Mouse (Mus musculus): ENCODE measurements around the gene Xrcc6. TPM values are rescaled to one million over a fixed set of nuclear protein-coding genes. Genes with fewer than 3 reads are reported as not detected.
A peak's percentile ranks its signal among the peaks of the same experiment; 100 is the strongest.

Xrcc6 gene
- polyA plus RNA-seq, 1 experiment from 2014 or later = 85.8 TPM

DNA sequence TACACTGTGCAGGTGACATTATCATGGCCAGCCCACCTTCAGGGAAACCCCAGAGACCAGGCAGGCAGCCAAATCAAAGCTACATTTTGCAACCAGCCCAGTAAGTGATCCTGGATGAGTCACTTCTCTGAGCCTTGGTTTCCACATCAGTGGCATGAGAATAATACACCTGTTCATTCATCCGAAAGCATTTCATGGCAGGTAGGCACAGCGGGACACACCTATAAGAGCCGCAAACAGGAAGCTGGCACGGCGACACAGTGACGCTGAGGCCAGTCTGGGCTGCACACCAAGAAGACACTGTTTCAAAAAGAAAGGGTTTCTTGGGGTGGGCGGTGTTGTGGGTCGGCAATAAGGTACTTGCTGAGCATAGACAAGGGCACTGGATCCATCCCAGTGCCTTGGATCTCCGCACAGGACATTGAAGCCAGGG lies 33.5 kb upstream of the Xrcc6 start:
- 0 out of 2 replicates have a peak, but pooled peaks cover 8% of the 10 kb centered on the region for H3K36me3 ChIP-seq
- no peaks in the 10 kb centered on the region for H3K4me1 ChIP-seq
- H3K27me3 ChIP-seq = no peaks in the 10 kb centered on the region

DNA sequence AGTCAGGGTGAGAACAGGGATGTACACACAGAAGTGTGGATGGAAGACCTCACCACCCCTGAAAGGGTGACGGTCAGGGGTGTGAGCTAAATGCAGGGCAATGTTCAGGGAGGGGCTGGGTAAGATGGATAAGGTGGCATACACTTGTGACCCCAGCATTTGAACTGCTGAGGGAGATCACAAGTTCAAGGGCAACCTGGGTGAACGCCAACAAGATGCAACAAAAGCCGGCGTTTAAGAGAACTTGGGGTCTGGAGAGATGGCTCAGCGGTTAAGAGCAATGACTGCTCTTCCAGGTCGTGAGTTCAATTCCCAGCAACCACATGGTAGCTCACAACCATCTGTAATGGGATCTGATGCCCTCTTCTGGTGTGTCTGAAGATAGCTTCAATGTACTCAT lies 32.9 kb upstream of the Xrcc6 start:
- Histone ChIP-seq H3K36me3 (0 out of 2 replicates have a peak, but pooled peaks cover 8% of the 10 kb centered on the region), H3K4me3 (no peak overlapping the region), H3K9me3 (no peaks in the 10 kb centered on the region), H3K4me1 (no peaks in the 10 kb centered on the region), H3K27ac (no peak overlapping the region), H3K9ac (no peak overlapping the region), H3K27me3 (no peaks in the 10 kb centered on the region), H3K4me2 (replicated peaks) (no peak overlapping the region)
- 90% methylated on average over 6 of the region's 6 CpGs for WGBS
- no peak for ATAC-seq (ENCODE audit: insufficient number of reproducible peaks, insufficient read depth, low FRiP score, low TSS enrichment)

More for the DNA sequence above, 33.5 kb upstream of the Xrcc6 start:
- no peak for ATAC-seq (ENCODE audit: insufficient number of reproducible peaks, insufficient read depth, low FRiP score, low TSS enrichment)
- no peaks in the 10 kb centered on the region for H3K9me3 ChIP-seq
- H3K4me2 ChIP-seq (replicated peaks) = no peak overlapping the region
- H3K27ac ChIP-seq = no peak overlapping the region
- no peak overlapping the region for H3K9ac ChIP-seq
- WGBS = 95% methylated on average over 9 of the region's 9 CpGs
- no peak overlapping the region for H3K4me3 ChIP-seq

- H3K27ac ChIP-seq = no peak overlapping the region
- no peak for ATAC-seq (ENCODE audit: insufficient number of reproducible peaks, insufficient read depth, low FRiP score, low TSS enrichment)
- no peaks in the 10 kb centered on the region for H3K27me3 ChIP-seq
- 0 out of 2 replicates have a peak, but pooled peaks cover 8% of the 10 kb centered on the region for H3K36me3 ChIP-seq
- no peak overlapping the region for H3K9ac ChIP-seq
- no peaks in the 10 kb centered on the region for H3K9me3 ChIP-seq
- WGBS = 92% methylated on average over 15 of the region's 15 CpGs
- no peak overlapping the region for H3K4me3 ChIP-seq
- H3K4me2 ChIP-seq (replicated peaks) = no peak overlapping the region
- 0 out of 2 replicates have a peak, but pooled peaks cover 1% of the 10 kb centered on the region for H3K4me1 ChIP-seq
Measured at GRCm38 (mm10) chr15:81955414-81955813, 32.2 kb upstream of the Xrcc6 start.

DNA sequence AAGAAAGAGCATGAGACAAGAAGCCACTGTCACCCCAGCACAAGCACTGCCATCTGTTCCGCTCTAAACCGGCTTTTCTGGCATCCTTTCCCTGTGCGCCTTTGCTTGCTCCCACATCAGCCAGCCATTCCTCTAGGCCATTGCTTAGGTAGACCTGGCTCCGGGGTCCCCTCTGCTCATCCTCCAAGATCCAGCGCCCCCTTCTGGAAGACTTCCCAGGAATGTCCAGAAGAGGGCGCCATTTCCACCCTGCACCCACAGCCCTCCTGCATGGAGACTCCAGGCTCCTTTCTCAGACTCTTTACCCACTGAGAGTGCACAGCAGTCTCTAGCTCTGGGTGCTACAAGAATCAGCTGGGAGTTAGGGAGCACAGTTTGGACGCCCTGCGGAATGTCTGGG lies 31.2 kb upstream of the Xrcc6 start:
- WGBS = 56% methylated on average over 8 of the region's 8 CpGs
- H3K9me3 ChIP-seq = no peaks in the 10 kb centered on the region
- H3K4me3 ChIP-seq = no peak overlapping the region
- H3K9ac ChIP-seq = no peak overlapping the region
- no peak overlapping the region for H3K27ac ChIP-seq
- no peaks in the 10 kb centered on the region for H3K27me3 ChIP-seq
- 0 out of 2 replicates have a peak, but pooled peaks cover 2% of the 10 kb centered on the region for H3K4me1 ChIP-seq
- no peak for ATAC-seq (ENCODE audit: insufficient number of reproducible peaks, insufficient read depth, low FRiP score, low TSS enrichment)
- H3K4me2 ChIP-seq (replicated peaks) = no peak overlapping the region
- 0 out of 2 replicates have a peak, but pooled peaks cover 4% of the 10 kb centered on the region for H3K36me3 ChIP-seq

GRCm38 (mm10) chr15:81957598-81957997 lies 30.0 kb upstream of the Xrcc6 start:
- no peaks in the 10 kb centered on the region for H3K9me3 ChIP-seq
- H3K27ac ChIP-seq = no peak overlapping the region
- H3K4me2 ChIP-seq (replicated peaks) = no peak overlapping the region
- 0 out of 2 replicates have a peak, but pooled peaks cover 4% of the 10 kb centered on the region for H3K36me3 ChIP-seq
- H3K9ac ChIP-seq = no peak overlapping the region
- no peak for ATAC-seq (ENCODE audit: insufficient number of reproducible peaks, insufficient read depth, low FRiP score, low TSS enrichment)
- 83% methylated on average over 11 of the region's 11 CpGs for WGBS
- H3K27me3 ChIP-seq = no peaks in the 10 kb centered on the region
- H3K4me3 ChIP-seq = no peak overlapping the region
- 0 out of 2 replicates have a peak, but pooled peaks cover 2% of the 10 kb centered on the region for H3K4me1 ChIP-seq

DNA sequence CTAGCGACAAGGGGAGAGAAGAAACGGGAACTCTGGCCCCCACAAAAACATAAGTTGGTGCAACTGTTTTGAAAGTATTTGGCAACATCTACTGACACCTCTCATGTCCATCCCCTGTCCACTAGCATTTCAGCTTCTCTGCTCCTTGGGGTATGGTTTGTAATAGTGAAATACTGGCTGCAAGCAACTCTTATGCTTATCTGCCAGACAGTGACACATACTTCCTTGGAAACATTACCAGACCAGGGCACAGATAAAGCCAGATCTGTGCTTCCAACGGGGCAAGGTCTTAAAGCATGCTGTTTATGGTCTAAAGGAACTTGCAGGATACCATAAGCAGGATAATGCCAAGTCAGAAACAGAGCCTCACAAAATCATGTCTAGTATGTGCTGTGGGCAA lies 28.7 kb upstream of the Xrcc6 start:
- no peak for ATAC-seq (ENCODE audit: insufficient number of reproducible peaks, insufficient read depth, low FRiP score, low TSS enrichment)
- no peak overlapping the region for H3K4me2 ChIP-seq (replicated peaks)
- no peak overlapping the region for H3K4me3 ChIP-seq
- H3K9ac ChIP-seq = 0 out of 2 replicates have a peak overlapping the region, but pooled peaks have one; percentile 10
- no peak overlapping the region for H3K27ac ChIP-seq
- 0 out of 2 replicates have a peak, but pooled peaks cover 4% of the 10 kb centered on the region for H3K36me3 ChIP-seq
- H3K4me1 ChIP-seq = 0 out of 2 replicates have a peak, but pooled peaks cover 2% of the 10 kb centered on the region
- WGBS = 91% methylated on average over 3 of the region's 3 CpGs
- H3K9me3 ChIP-seq = no peaks in the 10 kb centered on the region
- no peaks in the 10 kb centered on the region for H3K27me3 ChIP-seq

- Histone ChIP-seq H3K9me3 (no peaks in the 10 kb centered on the region), H3K4me2 (replicated peaks) (peak within 1 kb of the TSS; percentile 100), H3K36me3 (no peaks in the 10 kb centered on the region), H3K4me3 (peak within 1 kb of the TSS; percentile 66), H3K27ac (peak within 1 kb of the TSS; percentile 81), H3K4me1 (0 out of 2 replicates have a peak, but pooled peaks cover 2% of the 10 kb centered on the region), H3K9ac (peak within 1 kb of the TSS; percentile 68), H3K27me3 (no peaks in the 10 kb centered on the region)
- ATAC-seq (ENCODE audit: insufficient number of reproducible peaks, insufficient read depth, low FRiP score, low TSS enrichment) = peak; percentile 88
- under 1% methylated on average over 77 of the region's 77 CpGs for WGBS
Measured at GRCm38 (mm10) chr15:81960171-81961077, 27.2 kb upstream of the Xrcc6 start, which contains the start of gene Pmm1. Pmm1 (minus strand) TSS chr15:81960930.

GRCm38 (mm10) chr15:81961078-81961451 lies 26.6 kb upstream of the Xrcc6 start:
- H3K4me1 ChIP-seq = 0 out of 2 replicates have a peak, but pooled peaks cover 2% of the 10 kb centered on the region
- no peaks in the 10 kb centered on the region for H3K27me3 ChIP-seq
- no peak for ATAC-seq (ENCODE audit: insufficient number of reproducible peaks, insufficient read depth, low FRiP score, low TSS enrichment)
- peak overlapping the region; percentile 100 for H3K4me2 ChIP-seq (replicated peaks)
- no peaks in the 10 kb centered on the region for H3K9me3 ChIP-seq
- H3K9ac ChIP-seq = peak overlapping the region; percentile 68; the same call in 1 of the 2 replicates
- H3K27ac ChIP-seq = no peak overlapping the region
- no peaks in the 10 kb centered on the region for H3K36me3 ChIP-seq
- WGBS = 2% methylated on average over 7 of the region's 8 CpGs
- peak overlapping the region; percentile 66 for H3K4me3 ChIP-seq

- ATAC-seq (ENCODE audit: insufficient number of reproducible peaks, insufficient read depth, low FRiP score, low TSS enrichment) = no peak
- Histone ChIP-seq H3K27ac (no peak overlapping the region), H3K27me3 (no peaks in the 10 kb centered on the region), H3K4me3 (no peak overlapping the region), H3K36me3 (no peaks in the 10 kb centered on the region), H3K4me2 (replicated peaks) (no peak overlapping the region), H3K9me3 (no peaks in the 10 kb centered on the region), H3K4me1 (0 out of 2 replicates have a peak, but pooled peaks cover 2% of the 10 kb centered on the region), H3K9ac (no peak overlapping the region)
- 65% methylated on average over 1 of the region's 1 CpGs for WGBS
Measured at GRCm38 (mm10) chr15:81964262-81964661, 23.4 kb upstream of the Xrcc6 start.

DNA sequence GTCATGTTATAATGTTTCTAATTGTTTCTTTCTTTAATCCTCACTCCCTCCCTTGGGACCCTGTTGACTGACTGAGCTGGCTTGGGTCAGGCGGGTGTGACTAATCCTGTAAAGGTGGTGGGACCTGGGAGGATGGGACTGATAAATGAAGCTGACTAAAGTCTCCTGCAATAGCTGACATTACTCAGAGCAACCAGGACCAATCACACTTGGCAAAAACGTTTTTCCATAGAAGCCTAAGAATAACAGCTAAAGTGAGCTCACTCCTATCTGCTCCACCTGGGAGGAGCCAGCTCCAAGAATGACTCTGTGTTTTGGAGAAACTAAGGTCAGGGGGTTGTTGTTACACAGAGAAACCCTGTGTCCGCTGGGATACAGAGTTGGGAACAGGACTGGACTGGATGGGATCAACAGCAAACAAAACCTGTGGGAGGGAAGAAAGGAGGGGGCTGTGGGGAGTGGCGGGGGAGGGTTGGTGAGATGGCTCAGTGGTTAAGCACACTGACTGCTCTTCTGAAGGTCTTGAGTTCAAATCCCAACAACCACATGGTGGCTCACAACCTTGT lies 22.6 kb upstream of the Xrcc6 start:
- H3K4me1 ChIP-seq = 0 out of 2 replicates have a peak, but pooled peaks cover 2% of the 10 kb centered on the region
- no peak overlapping the region for H3K4me2 ChIP-seq (replicated peaks)
- H3K9ac ChIP-seq = no peak overlapping the region
- H3K27me3 ChIP-seq = no peaks in the 10 kb centered on the region
- WGBS = 47% methylated on average over 4 of the region's 4 CpGs
- H3K9me3 ChIP-seq = no peaks in the 10 kb centered on the region
- H3K27ac ChIP-seq = no peak overlapping the region
- no peaks in the 10 kb centered on the region for H3K36me3 ChIP-seq
- no peak for ATAC-seq (ENCODE audit: insufficient number of reproducible peaks, insufficient read depth, low FRiP score, low TSS enrichment)
- no peak overlapping the region for H3K4me3 ChIP-seq

- no peak overlapping the region for H3K4me2 ChIP-seq (replicated peaks)
- no peaks in the 10 kb centered on the region for H3K4me1 ChIP-seq
- WGBS = 89% methylated on average over 11 of the region's 14 CpGs
- no peak overlapping the region for H3K4me3 ChIP-seq
- H3K27ac ChIP-seq = no peak overlapping the region
- H3K36me3 ChIP-seq = no peaks in the 10 kb centered on the region
- ATAC-seq (ENCODE audit: insufficient number of reproducible peaks, insufficient read depth, low FRiP score, low TSS enrichment) = no peak
- no peaks in the 10 kb centered on the region for H3K27me3 ChIP-seq
- H3K9me3 ChIP-seq = no peaks in the 10 kb centered on the region
- no peak overlapping the region for H3K9ac ChIP-seq
Measured at GRCm38 (mm10) chr15:81966062-81966829, 21.4 kb upstream of the Xrcc6 start.

Data from embryonic facial prominence, embryonic 12.5 days (tissue).